Mouse (Mus musculus) lung, adult 2 months (tissue): ENCODE data around the gene Gdf11. TPM values are rescaled to one million over a fixed set of nuclear protein-coding genes. Genes with fewer than 3 reads are reported as not detected.

ENCODE experiments used
- DNase-seq: peaks from one replicate; pipeline ENCODE4 v3.0.0; 2022
- H3K4me1 ChIP-seq: fragments of 200-500 bp; 2 replicates; pipeline ENCODE4 v1.6.1; 2011; ENCODE audit warnings: low read length; ENCODE audit not compliant: control insufficient read depth, insufficient read depth
- H3K4me3 ChIP-seq: fragments of 200-500 bp; replicated peaks from 2 replicates; pipeline ENCODE3; 2011; ENCODE audit warnings: low read depth, mild to moderate bottlenecking, control low read depth, low read length; ENCODE audit errors: extremely low read depth
- CTCF ChIP-seq: fragments of 200-500 bp; IDR thresholded peaks from 2 replicates; pipeline ENCODE4 v1.5.1; 2011; ENCODE audit warnings: mild to moderate bottlenecking, low read length, control low read depth; ENCODE audit not compliant: insufficient read depth
- POLR2A ChIP-seq: fragments of 200-500 bp; IDR thresholded peaks from 2 replicates; pipeline ENCODE4 v1.6.1; 2011; ENCODE audit warnings: low read depth, mild to moderate bottlenecking, control low read depth, low read length, borderline replicate concordance; ENCODE audit errors: extremely low read depth
- WGBS: fragments of 180-500 bp; shearing (Covaris S2); methylation state at CpG from one replicate; pipeline ENCODE4 v1.1.7; 2018; 5-methylcytosine and 5-hydroxymethylcytosine counted together
- polyA plus RNA-seq: library from polyadenylated mRNA; depleted of rRNA; stranded (reverse); fragments of >200 nt; gene quantifications from 2 replicates; pipeline ENCODE4 v1.2.3, GENCODE M21; 2012

The Gdf11 gene
- polyA plus RNA-seq, 1 experiment: 0.99 TPM

GRCm38 (mm10) chr10:128912268-128912667 lies 20.8 kb upstream of the Gdf11 start:
- no peaks in the 10 kb centered on the region for H3K4me1 ChIP-seq
- TF ChIP-seq CTCF: no peak
- no peak for TF ChIP-seq POLR2A
- DNase-seq: no peak
- 83% methylated on average over 4 of the region's 4 CpGs for WGBS
- no peak overlapping the region for H3K4me3 ChIP-seq

DNA sequence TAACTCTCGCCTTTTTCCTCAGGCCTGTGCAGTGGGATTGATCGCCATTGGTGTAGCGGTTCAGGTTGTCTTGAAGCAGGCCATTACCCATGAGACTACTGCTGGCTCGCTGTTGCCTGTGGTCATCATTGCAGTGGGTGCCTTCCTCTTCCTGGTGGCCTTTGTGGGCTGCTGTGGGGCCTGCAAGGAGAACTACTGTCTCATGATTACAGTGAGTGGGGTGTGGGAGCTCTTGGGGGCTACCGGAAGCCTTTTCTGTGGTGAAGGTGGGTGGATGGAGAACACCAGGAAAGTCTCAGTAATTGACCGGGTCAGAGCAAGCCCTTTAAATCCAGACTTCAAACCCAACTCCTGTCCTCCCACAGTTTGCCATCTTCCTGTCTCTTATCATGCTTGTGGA lies 19.9 kb upstream of the Gdf11 start:
- WGBS: 79% methylated on average over 6 of the region's 6 CpGs
- DNase-seq: no peak
- TF ChIP-seq CTCF (no peak), POLR2A (no peak)
- no peak overlapping the region for H3K4me3 ChIP-seq
- no peaks in the 10 kb centered on the region for H3K4me1 ChIP-seq

DNA sequence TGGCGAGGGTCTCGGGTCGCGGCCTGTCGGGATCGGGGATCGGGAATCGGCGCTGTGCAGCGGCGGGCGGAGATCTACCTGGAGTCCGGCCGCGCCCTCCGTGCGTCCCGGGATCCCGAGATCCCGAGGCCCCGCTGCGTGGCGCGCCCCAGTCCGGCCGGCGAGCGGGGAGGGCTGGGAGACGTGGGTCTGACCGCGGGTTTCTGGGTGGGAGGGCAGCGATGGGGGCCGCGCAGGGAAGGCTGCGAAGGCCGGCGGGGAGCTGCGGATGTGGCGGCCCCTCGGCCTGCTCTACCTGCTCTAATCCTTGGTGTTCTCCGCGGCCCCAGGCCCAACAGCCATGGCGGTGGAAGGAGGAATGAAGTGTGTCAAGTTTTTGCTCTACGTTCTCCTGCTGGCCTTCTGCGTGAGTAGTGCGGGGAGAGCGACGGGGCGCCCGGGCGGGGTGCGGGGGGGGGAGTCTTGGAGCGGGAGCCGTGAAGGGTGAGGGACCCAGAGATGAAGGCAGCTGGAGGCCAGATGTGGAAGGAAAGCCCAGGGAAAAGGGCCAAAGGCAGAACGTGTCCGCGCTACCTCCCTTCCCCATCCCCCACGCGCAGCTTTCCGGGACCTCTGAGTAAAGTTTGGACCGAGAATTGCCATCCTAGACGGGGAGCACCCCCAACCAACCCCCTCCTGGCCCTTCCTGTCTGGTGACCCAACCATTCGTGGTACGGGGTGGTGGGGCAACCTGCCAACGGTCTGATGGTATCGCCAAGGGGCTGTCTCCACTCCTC lies 18.7 kb upstream of the Gdf11 start:
- peak; percentile 54 for DNase-seq
- Histone ChIP-seq H3K4me1 (no peaks in the 10 kb centered on the region), H3K4me3 (peak overlapping the region; percentile 65)
- TF ChIP-seq CTCF (no peak), POLR2A (no peak)
- 2% methylated on average over 65 of the region's 66 CpGs for WGBS

- peak; percentile 81 for DNase-seq
Observed at GRCm38 (mm10) chr10:128909567-128910028, 18.1 kb upstream of the Gdf11 start.

DNA sequence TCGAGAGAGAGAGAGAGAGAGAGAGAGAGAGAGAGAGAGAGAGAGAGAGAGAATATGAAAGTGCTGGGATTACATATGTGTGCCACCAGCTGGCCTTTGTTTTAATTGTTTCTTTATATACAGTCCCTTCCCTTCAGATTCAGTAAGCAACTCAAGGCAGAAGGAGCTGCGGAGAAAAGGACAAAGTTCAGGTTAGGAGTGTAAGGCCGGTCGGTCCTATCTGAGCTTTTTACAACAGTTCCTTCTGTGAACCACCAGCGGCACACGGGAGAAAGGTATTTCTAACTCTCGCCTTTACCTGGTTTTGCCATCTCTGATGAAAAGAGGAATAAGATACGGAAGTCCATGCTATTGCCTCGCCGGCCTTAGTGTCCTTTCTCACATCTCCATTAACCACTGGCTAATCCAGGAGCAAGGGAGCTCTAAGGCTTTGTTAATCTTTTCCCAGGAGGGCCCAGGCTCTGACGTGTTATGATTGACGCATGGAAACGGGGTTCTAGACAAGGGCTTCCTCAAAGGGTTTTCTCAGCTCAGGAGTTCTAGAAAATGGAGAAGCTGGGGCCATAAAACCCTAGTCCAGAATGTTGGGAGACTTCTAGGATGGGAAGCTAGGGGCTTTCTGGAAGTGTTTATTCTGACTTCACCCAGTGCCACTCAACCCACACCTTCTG lies 17.4 kb upstream of the Gdf11 start:
- 67% methylated on average over 13 of the region's 13 CpGs for WGBS
- TF ChIP-seq POLR2A (no peak), CTCF (no peak)
- Histone ChIP-seq H3K4me1 (no peaks in the 10 kb centered on the region), H3K4me3 (peak overlapping the region; percentile 65)
- no peak for DNase-seq

More at GRCm38 (mm10) chr10:128909567-128910028, 18.1 kb upstream of the Gdf11 start:
- Histone ChIP-seq H3K4me3 (peak overlapping the region; percentile 65), H3K4me1 (no peaks in the 10 kb centered on the region)
- TF ChIP-seq POLR2A (peak; percentile 51), CTCF (no peak)
- WGBS: 3% methylated on average over 36 of the region's 41 CpGs

- DNase-seq: no peak
- H3K4me1 ChIP-seq: no peaks in the 10 kb centered on the region
- H3K4me3 ChIP-seq: no peak overlapping the region
- 78% methylated on average over 5 of the region's 5 CpGs for WGBS
- TF ChIP-seq CTCF (no peak), POLR2A (no peak)
Observed at GRCm38 (mm10) chr10:128904812-128905211, 13.3 kb upstream of the Gdf11 start.

DNA sequence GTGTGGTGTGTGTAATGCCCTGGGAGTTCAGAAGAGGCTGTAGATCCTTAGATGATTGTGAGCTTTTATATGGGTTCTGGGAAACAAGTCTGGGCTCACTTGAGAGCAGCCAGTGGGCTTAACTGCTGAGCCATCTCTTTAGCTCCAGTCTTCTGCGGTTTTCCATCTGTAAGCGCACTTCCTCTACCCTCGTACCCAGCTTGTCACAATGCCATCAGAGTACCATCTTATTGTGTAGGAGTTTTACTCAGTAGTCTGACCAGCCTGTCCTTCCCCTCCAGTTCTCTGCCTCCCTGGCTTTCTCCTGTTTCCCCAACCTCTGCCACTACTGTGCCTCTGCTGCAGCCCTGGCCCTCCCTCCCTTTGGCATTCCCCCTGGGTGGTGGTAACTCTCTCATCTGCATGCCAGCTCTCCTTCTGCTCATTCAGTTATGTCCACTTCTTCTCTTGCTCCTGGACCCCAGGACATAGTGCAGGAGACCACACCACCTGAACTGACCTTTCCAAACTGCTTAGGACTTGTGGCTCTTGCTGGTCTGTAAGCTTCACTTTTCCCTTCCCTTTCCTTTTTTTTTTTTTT lies 11.0 kb upstream of the Gdf11 start:
- 67% methylated on average over 3 of the region's 3 CpGs for whole genome bisulfite sequencing
- DNase-seq: no peak
- Histone ChIP-seq H3K4me3 (no peak overlapping the region), H3K4me1 (no peaks in the 10 kb centered on the region; the same call in 1 of the 2 replicates)
- TF ChIP-seq CTCF: no peak
- TF ChIP-seq POLR2A: no peak

DNA sequence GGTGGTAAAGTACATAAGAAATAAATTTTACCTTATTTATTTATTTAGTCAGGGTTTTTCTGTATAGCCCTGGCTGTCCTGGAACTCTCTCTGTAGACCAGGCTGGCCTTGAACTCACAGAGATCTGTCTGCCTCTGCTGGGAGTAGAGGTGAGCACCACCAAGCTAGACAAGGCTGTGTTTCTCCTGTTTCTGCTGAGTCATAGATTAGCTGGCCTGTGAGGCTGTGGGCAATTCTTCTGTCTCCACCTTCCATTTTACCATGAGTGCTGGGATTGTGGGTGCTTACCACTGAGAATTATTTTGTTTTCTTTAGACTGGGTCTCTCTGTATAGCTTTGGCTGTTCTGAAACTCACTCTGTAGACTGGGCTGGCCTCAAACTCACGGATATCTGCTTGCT lies 9.9 kb upstream of the Gdf11 start:
- WGBS: 84% methylated on average over 1 of the region's 1 CpGs
- DNase-seq: no peak
- no peak for TF ChIP-seq POLR2A
- TF ChIP-seq CTCF: no peak
- H3K4me3 ChIP-seq: no peak overlapping the region
- no peaks in the 10 kb centered on the region; the same call in 1 of the 2 replicates for H3K4me1 ChIP-seq

DNA sequence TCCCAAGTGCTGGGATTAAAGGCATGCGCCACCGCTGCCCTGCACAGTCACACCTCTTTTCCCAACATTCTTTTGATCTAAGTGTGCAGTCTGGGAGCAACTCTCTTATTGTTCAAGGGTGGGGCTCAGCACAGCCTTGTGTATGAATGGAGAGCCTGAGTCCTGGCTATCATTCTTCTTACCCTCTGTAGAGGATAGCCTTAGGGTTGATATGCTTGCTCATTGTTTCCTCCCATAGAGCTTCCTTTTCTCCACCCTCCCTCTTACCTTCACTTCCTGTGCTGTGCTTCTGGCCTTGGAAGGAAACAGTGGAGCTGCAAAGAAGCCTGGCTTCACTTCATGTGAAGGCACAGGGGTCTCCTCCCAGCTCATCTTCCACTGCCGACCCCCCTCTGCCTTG lies 9.2 kb upstream of the Gdf11 start, which contains the start of gene Cd63:
Cd63 (plus strand) TSS at position 292 of the 400 bp plus-strand sequence.
- Histone ChIP-seq H3K4me1 (no peaks in the 10 kb centered on the region; the same call in 1 of the 2 replicates), H3K4me3 (no peak within 1 kb of the TSS)
- WGBS: 46% methylated on average over 3 of the region's 3 CpGs
- no peak for DNase-seq
- TF ChIP-seq POLR2A (no peak), CTCF (no peak)
